Comparison of ENCODE assay signal across 21 mouse cellular contexts in the genomic region with DNA sequence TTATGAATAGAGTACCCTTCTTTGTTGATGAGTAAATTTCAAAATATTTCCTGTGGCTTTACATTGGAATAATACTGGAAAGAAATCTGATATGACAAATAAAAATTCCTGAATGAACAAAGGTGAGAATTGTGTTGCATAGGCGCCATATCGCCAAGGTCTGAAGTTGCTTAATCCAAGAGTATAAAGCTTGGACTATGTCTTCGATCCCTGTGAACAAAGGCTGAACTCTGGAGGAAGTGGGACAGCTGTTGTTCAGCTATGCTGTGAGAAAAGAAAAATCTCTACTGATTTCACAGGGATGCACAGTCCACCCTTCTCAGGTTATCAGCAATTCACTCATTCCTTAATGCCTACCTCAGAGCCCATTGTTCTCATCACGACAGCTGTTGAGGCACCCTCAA.
A peak's percentile ranks its signal among the peaks of the same experiment; 100 is the strongest.
DNase-seq lines count a peak whose midpoint lies in the region; TF ChIP-seq lines count a peak whose summit lies in the region.
"Had no signal": no experiment of that assay in that cellular context is flagged by ENCODE, and none has a peak within 500 bp of the region (broad histone marks: within the 10 kb centered on the region; RNA-seq: fewer than 3 reads in every experiment).

No protein-coding gene starts in this region.

- H3K4me3 ChIP-seq in limb, embryonic 10.5 days, result no peak overlapping the region
- H3K4me3 ChIP-seq in myocyte, result no peak overlapping the region
- no peak overlapping the region for H3K4me3 ChIP-seq in cerebellum, adult 2 months (replicated peaks; ENCODE audit: insufficient read depth, low read depth, low read length)
- H3K4me3 ChIP-seq: embryonic facial prominence, embryonic 13.5 days; forebrain, embryonic 12.5 days; hindbrain, embryonic 10.5 days; hindbrain, embryonic 15.5 days; midbrain, embryonic 15.5 days had no signal

- H3K27ac ChIP-seq in limb, embryonic 10.5 days, result peak overlapping the region; percentile 9; the same call in 1 of the 2 replicates
- no peak overlapping the region for H3K27ac ChIP-seq in cerebellum, adult 2 months (ENCODE audit: insufficient read depth, low read length)
- H3K27ac ChIP-seq: embryonic facial prominence, embryonic 13.5 days; forebrain, embryonic 12.5 days; hindbrain, embryonic 10.5 days; hindbrain, embryonic 15.5 days; macrophage; midbrain, embryonic 15.5 days had no signal

- peak; percentile 75 for DNase-seq in 3T3-L1 (ENCODE audit: low read depth, low spot score)
- peak; percentile 86 for DNase-seq in Muller cell, postnatal 12 days (ENCODE audit: inconsistent ontology term)
- DNase-seq in limb, embryonic 10.5 days (ENCODE audit: low spot score), result no peak
- DNase-seq in right cerebral cortex, adult 18-20 months, result no peak
- no peak for DNase-seq in cerebellum, adult 2 months
- DNase-seq: adrenal gland, postnatal 36 days; cerebellum, adult 18-20 months; cerebellum, postnatal 14 days; forebrain, postnatal 0 days; gastrocnemius, postnatal 14 days; heart, postnatal 14 days; kidney, adult 18-20 months; kidney, postnatal 4 days had no signal

- WGBS in limb, embryonic 10.5 days, result 84% methylated on average over 4 of the region's 4 CpGs
- 86% methylated on average over 4 of the region's 4 CpGs for WGBS in cerebellum, adult 2 months

- H3K4me1 ChIP-seq in limb, embryonic 10.5 days, result peaks cover 9% of the 10 kb centered on the region
- H3K4me1 ChIP-seq in cerebellum, adult 2 months (ENCODE audit: control insufficient read depth, insufficient read depth, low read length), result no peaks in the 10 kb centered on the region
- H3K4me1 ChIP-seq: forebrain, embryonic 12.5 days; hindbrain, embryonic 15.5 days; midbrain, embryonic 15.5 days had no signal

- H3K4me2 ChIP-seq in myocyte (ENCODE audit: low read depth), result no peak overlapping the region
- H3K4me2 ChIP-seq: embryonic facial prominence, embryonic 13.5 days; forebrain, embryonic 12.5 days; hindbrain, embryonic 15.5 days; liver, embryonic 11.5 days; midbrain, embryonic 15.5 days had no signal

- H3K79me2 ChIP-seq in myocyte (ENCODE audit: control insufficient read depth, insufficient read depth), result no peaks in the 10 kb centered on the region

- no peaks in the 10 kb centered on the region for H3K27me3 ChIP-seq in limb, embryonic 10.5 days (ENCODE audit: low read depth, poor library complexity, severe bottlenecking)
- H3K27me3 ChIP-seq in myocyte (ENCODE audit: control insufficient read depth, insufficient read depth, insufficient read length), result no peaks in the 10 kb centered on the region
- no peaks in the 10 kb centered on the region for H3K27me3 ChIP-seq in cerebellum, adult 2 months (ENCODE audit: control insufficient read depth, insufficient read depth, low read length)
- H3K27me3 ChIP-seq: embryonic facial prominence, embryonic 13.5 days; forebrain, embryonic 12.5 days; hindbrain, embryonic 15.5 days; midbrain, embryonic 15.5 days had no signal

- no peaks in the 10 kb centered on the region for H3K9me3 ChIP-seq in limb, embryonic 10.5 days (replicated peaks)
- H3K9me3 ChIP-seq: embryonic facial prominence, embryonic 13.5 days; forebrain, embryonic 12.5 days; hindbrain, embryonic 10.5 days; hindbrain, embryonic 15.5 days; midbrain, embryonic 15.5 days had no signal

- TF ChIP-seq CTCF in cerebellum, adult 2 months (IDR thresholded peaks at IDR 0.05; ENCODE audit: borderline replicate concordance, insufficient read depth, low read depth, low read length), result no peak

- no peaks in the 10 kb centered on the region for H3K36me3 ChIP-seq in limb, embryonic 10.5 days
- H3K36me3 ChIP-seq in myocyte (ENCODE audit: control insufficient read depth, insufficient read depth), result no peaks in the 10 kb centered on the region
- H3K36me3 ChIP-seq: embryonic facial prominence, embryonic 13.5 days; forebrain, embryonic 12.5 days; hindbrain, embryonic 10.5 days; hindbrain, embryonic 15.5 days; midbrain, embryonic 15.5 days had no signal

- H3ac ChIP-seq in myocyte (ENCODE audit: control insufficient read depth, insufficient read length), result no peak overlapping the region

- TF ChIP-seq POLR2A in myocyte (IDR thresholded peaks at IDR 0.05; ENCODE audit: insufficient read length, low read depth), result no peak
- no peak for TF ChIP-seq POLR2A in cerebellum, adult 2 months (IDR thresholded peaks at IDR 0.05; ENCODE audit: borderline replicate concordance, insufficient read depth, low read length)

TF ChIP-seq in myocyte, 11 proteins besides CTCF, POLR2A, EP300 and RAD21:
- peak in 1 of 3 experiments; percentile 8 for TF ChIP-seq MYOG (IDR thresholded peaks at IDR 0.05; ENCODE audit: control insufficient read depth in 1 of 3, insufficient read depth in 1 of 3, insufficient read length in 2 of 3, low read depth in 2 of 3)
- peak in 2 of 3 experiments; percentile 51 to 76 for TF ChIP-seq MYOD1 (IDR thresholded peaks at IDR 0.05; ENCODE audit: control insufficient read depth in 1 of 3, insufficient read length in 2 of 3, low read depth in 2 of 3)
- peak; percentile 69; the same call in 1 of the 2 replicates for TF ChIP-seq CEBPB (IDR thresholded peaks at IDR 0.05; ENCODE audit: insufficient read depth, poor library complexity, severe bottlenecking)
- TF ChIP-seq TCF12 (IDR thresholded peaks at IDR 0.05; ENCODE audit: insufficient read depth, poor library complexity, severe bottlenecking), result no peak
- no peak for TF ChIP-seq E2F4 (IDR thresholded peaks at IDR 0.05; ENCODE audit: insufficient read depth)

Comparison
In these comparisons a context has a peak if more than half of its experiments do, and no peak if none do; other contexts are left out.
1. DNase-seq: peak in 3T3-L1 (single experiment) and Muller cell, postnatal 12 days (single experiment); none in limb, embryonic 10.5 days (single experiment), right cerebral cortex, adult 18-20 months (single experiment) and cerebellum, adult 2 months (0 of 2).